Mouse (Mus musculus) kidney, postnatal 14 days (tissue): ENCODE results near the gene Gm3138.
"Not testable (repeated sequence)": the region's sequence is repeated elsewhere in the genome, so short reads cannot be mapped to it uniquely, and the experiment has no call there.

ENCODE experiments used
- DNase-seq: peaks from one replicate; pipeline ENCODE4 v3.0.0; 2022; ENCODE audit warnings: mixed read lengths

Gene Gm3138

DNA sequence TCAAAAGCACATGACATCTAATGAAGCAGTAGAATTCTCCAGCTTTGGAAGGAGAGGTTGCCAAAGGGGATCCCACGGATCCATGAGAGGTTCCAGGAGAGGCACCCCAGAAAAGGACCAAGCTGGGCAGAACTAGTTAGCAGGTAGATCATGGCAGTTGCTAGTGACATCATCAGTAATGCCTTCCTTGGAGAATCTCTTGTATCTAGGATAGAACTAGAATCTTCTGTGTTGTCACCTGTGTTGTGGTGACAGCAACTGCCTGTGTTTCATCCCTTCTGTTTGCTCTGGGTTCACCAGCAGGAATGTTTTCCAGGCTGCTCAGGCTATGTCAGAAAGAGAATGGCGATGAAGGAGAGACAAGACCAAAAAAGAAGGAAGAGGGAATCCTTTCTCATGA lies at the start of gene Gm3138:
Gene Gm3138 (plus strand): TSS at position 301 of the 400 bp plus-strand sequence.
- DNase-seq = not testable (repeated sequence)

DNA sequence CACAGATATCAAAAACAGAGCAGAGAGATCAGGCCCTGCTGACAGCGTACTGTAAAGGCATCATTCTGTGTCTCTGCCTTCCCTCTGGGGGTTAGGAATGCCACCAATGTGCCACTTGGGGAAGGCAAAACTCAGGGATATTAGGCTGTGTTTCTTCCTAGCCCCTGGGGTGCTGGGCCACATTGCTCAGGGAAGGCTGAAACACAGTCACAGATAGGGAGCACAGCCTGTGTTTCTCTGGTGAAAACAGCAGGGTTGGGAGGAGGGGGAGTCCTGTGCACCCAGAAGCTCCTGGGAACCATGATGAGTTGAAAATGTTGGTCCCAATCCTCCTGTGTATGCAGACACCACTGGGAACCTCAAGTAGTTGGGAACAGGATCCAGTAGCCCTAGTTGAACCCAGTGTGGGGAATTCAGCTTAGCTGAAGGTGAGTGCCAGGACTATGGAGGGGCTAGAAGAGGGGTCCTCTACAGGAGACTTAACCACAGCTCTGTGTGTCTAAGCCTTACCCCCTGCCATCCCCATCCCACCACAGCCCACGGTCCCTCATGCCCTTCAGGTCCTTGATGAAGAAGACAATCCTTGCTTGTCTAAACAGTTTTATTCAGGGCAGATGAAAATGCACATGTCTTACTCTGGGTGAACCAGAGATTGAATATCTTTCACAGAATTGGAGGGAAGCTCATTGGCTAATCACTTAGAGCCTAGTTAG lies 20.0 kb downstream of the Gm3138 start:
- DNase-seq = not testable (repeated sequence)

DNA sequence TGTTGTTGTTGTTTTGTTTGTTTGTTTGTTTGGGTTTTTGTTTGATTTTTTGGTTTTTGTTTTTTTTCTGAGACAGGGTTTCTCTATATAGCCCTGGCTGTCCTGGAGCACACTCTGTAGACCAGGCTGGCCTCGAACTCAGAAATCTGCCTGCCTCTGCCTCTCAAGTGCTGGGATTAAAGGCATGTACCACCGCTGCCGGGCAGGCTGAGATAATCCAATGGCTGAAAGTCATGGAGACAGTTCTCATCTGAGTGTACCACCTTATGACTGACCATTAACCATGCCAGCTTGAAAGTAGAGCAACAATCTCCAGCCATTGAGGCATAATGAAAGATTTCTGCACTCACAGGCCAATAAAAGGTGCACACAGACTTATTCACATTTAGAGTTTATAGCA lies 30.4 kb downstream of the Gm3138 start:
- DNase-seq = peak; percentile 8
